In the genomic region with DNA sequence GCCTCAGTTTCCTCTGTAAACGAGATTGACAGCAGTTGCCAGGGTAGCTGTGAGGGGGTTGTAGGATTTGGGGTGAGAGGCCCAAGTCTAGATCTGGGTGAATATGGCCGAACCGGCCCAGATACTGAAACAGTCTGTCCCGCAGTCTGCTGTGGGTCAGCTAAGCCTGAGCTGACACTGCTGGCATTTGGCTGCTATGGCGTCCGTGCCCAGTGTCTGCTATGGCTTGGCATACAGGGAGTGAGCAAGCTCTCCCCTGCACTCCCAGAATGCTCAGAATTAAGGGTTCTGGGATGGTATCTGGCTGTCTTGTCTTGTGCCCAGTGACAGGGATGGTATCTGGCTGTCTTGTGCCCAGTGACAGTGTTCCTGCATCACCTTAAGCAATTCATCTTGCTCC, we compare ENCODE assay signal across 16 mouse cellular contexts. TPM values are rescaled to one million over a fixed set of nuclear protein-coding genes. Genes with fewer than 3 reads are reported as not detected.
DNase-seq lines count a peak whose midpoint lies in the region; ATAC-seq and TF ChIP-seq lines count a peak whose summit lies in the region.
"Had no signal": no experiment of that assay in that cellular context is flagged by ENCODE, and none has a peak within 500 bp of the region (broad histone marks: within the 10 kb centered on the region; RNA-seq: fewer than 3 reads in every experiment).

No protein-coding gene starts in this region.

- 89% methylated on average over 6 of the region's 6 CpGs for WGBS in hindbrain, embryonic 11.5 days
- WGBS in midbrain, embryonic 13.5 days = 90% methylated on average over 6 of the region's 6 CpGs

- H3K4me3 ChIP-seq in layer of hippocampus, adult 2 months = no peak overlapping the region
- no peak overlapping the region for H3K4me3 ChIP-seq in hindbrain, embryonic 11.5 days (ENCODE audit: low read depth, low read length)
- no peak overlapping the region for H3K4me3 ChIP-seq in midbrain, embryonic 13.5 days (replicated peaks)
- H3K4me3 ChIP-seq: limb, embryonic 10.5 days; liver, embryonic 13.5 days had no signal

- peaks cover 54% of the 10 kb centered on the region for H3K4me1 ChIP-seq in hindbrain, embryonic 11.5 days (replicated peaks; ENCODE audit: control insufficient read depth, insufficient read depth, low read length)
- peaks cover 100% of the 10 kb centered on the region for H3K4me1 ChIP-seq in midbrain, embryonic 13.5 days (replicated peaks)

- H3K9me3 ChIP-seq in hindbrain, embryonic 11.5 days (ENCODE audit: control insufficient read depth, low read length) = no peaks in the 10 kb centered on the region
- no peaks in the 10 kb centered on the region for H3K9me3 ChIP-seq in midbrain, embryonic 13.5 days
- H3K9me3 ChIP-seq: G1E; limb, embryonic 10.5 days; liver, embryonic 13.5 days had no signal

- H3K4me2 ChIP-seq in hindbrain, embryonic 11.5 days (replicated peaks; ENCODE audit: low read depth, low read length) = no peak overlapping the region
- H3K4me2 ChIP-seq in midbrain, embryonic 13.5 days (replicated peaks) = no peak overlapping the region
- H3K4me2 ChIP-seq: liver, embryonic 13.5 days had no signal

- ATAC-seq in hindbrain, embryonic 11.5 days (ENCODE audit: low FRiP score) = no peak
- no peak for ATAC-seq in midbrain, embryonic 13.5 days
- ATAC-seq in CD4-positive, CD25-positive, alpha-beta regulatory T cell, adult 4 months = no peak
- ATAC-seq: intestine, embryonic 16.5 days had no signal

- no peaks in the 10 kb centered on the region for H3K36me3 ChIP-seq in hindbrain, embryonic 11.5 days (ENCODE audit: control insufficient read depth, insufficient read depth, low read length)
- H3K36me3 ChIP-seq in midbrain, embryonic 13.5 days = no peaks in the 10 kb centered on the region

- H3K9ac ChIP-seq in hindbrain, embryonic 11.5 days (ENCODE audit: low read depth, low read length) = no peak overlapping the region
- H3K9ac ChIP-seq in midbrain, embryonic 13.5 days (replicated peaks) = peak overlapping the region; percentile 55
- H3K9ac ChIP-seq: liver, embryonic 13.5 days had no signal

- no peak for DNase-seq in layer of hippocampus, adult 2 months (ENCODE audit: low spot score in 2 of 2)
- no peak for DNase-seq in layer of hippocampus, adult 9-10 months (ENCODE audit: low spot score)
- DNase-seq in hindbrain, embryonic 11.5 days (ENCODE audit: low spot score) = no peak
- no peak for DNase-seq in gastrocnemius, postnatal 14 days
- no peak for DNase-seq in heart, adult 8-10 months (ENCODE audit: low spot score)
- DNase-seq: adrenal gland, postnatal 14 days; heart, adult 18-20 months; heart, postnatal 10 days; kidney, postnatal 14 days; layer of hippocampus, postnatal 36 days; liver, embryonic 13.5 days had no signal

- 0 out of 2 replicates have a peak overlapping the region, but pooled peaks have one; percentile 11 for H3K27ac ChIP-seq in layer of hippocampus, adult 2 months
- H3K27ac ChIP-seq in hindbrain, embryonic 11.5 days (ENCODE audit: low read depth, low read length) = peak overlapping the region; percentile 63; the same call in 1 of the 2 replicates
- peak overlapping the region; percentile 87 for H3K27ac ChIP-seq in midbrain, embryonic 13.5 days
- H3K27ac ChIP-seq: limb, embryonic 10.5 days; liver, embryonic 13.5 days had no signal

- no peak for TF ChIP-seq CTCF in layer of hippocampus, adult 2 months (conservative IDR thresholded peaks at IDR 0.05)

- H3K27me3 ChIP-seq in hindbrain, embryonic 11.5 days (ENCODE audit: control insufficient read depth, insufficient read depth, low read length) = no peaks in the 10 kb centered on the region
- H3K27me3 ChIP-seq in midbrain, embryonic 13.5 days = no peaks in the 10 kb centered on the region
- H3K27me3 ChIP-seq: liver, embryonic 13.5 days had no signal

- intact Hi-C loops in gastrocnemius, postnatal 14 days (cut with DNase I; ENCODE audit: low total_unique reads) = no loop called here

RNA-seq across cellular contexts. Expression of a gene that starts 29.6 kb away (rescaled TPM):
- 10 to 100 TPM; 84.3 to 98.5 TPM for total RNA-seq in layer of hippocampus, adult 2 months (2021)
- polyA plus RNA-seq in hindbrain, embryonic 11.5 days (2014; fragmentation: Nextera tagmentation; extraction: Ambion mirVana) = 22.6 and 24.9 TPM in 2 replicates
- polyA plus RNA-seq in midbrain, embryonic 13.5 days (2015; fragmentation: Nextera tagmentation; extraction: Ambion mirVana) = 39.2 and 50.0 TPM in 2 replicates
- under 1 TPM; 0.25 to 0.51 TPM for total RNA-seq in gastrocnemius, postnatal 14 days (2021)
- under 1 TPM; 0.94 to 0.96 TPM for polyA plus RNA-seq in CD4-positive, CD25-positive, alpha-beta regulatory T cell, adult 4 months (2017; shearing (Covaris generic))
- 1 to 10 TPM in 2 of 4 experiments, under 1 TPM in 2; 0.41 to 1.3 (median 1.1) TPM for total RNA-seq in heart, adult 8-10 months (2022)

RNA-seq across cellular contexts. Expression of a gene that starts 47.9 kb away (rescaled TPM):
- total RNA-seq in layer of hippocampus, adult 2 months (2021) = 10 to 100 TPM; 35.4 to 40.0 TPM
- 224 and 249 TPM in 2 replicates for polyA plus RNA-seq in hindbrain, embryonic 11.5 days (2014; fragmentation: Nextera tagmentation; extraction: Ambion mirVana)
- polyA plus RNA-seq in midbrain, embryonic 13.5 days (2015; fragmentation: Nextera tagmentation; extraction: Ambion mirVana) = 167 and 169 TPM in 2 replicates
- total RNA-seq in gastrocnemius, postnatal 14 days (2021) = 10 to 100 TPM; 25.9 to 33.0 TPM
- polyA plus RNA-seq in CD4-positive, CD25-positive, alpha-beta regulatory T cell, adult 4 months (2017; shearing (Covaris generic)) = 100 to 1,000 TPM; 109 to 118 TPM
- total RNA-seq in heart, adult 8-10 months (2022) = 10 to 100 TPM; 39.3 to 42.4 (median 41.4) TPM

RNA-seq across cellular contexts. Expression of a gene that starts 57.9 kb away (rescaled TPM):
- total RNA-seq in layer of hippocampus, adult 2 months (2021) = 10 to 100 TPM; 69.2 to 74.3 TPM
- 118 and 135 TPM in 2 replicates for polyA plus RNA-seq in hindbrain, embryonic 11.5 days (2014; fragmentation: Nextera tagmentation; extraction: Ambion mirVana)
- 106 and 108 TPM in 2 replicates for polyA plus RNA-seq in midbrain, embryonic 13.5 days (2015; fragmentation: Nextera tagmentation; extraction: Ambion mirVana)
- 10 to 100 TPM; 52.8 to 60.5 TPM for total RNA-seq in gastrocnemius, postnatal 14 days (2021)
- 10 to 100 TPM; 51.0 to 63.0 TPM for polyA plus RNA-seq in CD4-positive, CD25-positive, alpha-beta regulatory T cell, adult 4 months (2017; shearing (Covaris generic))
- 10 to 100 TPM; 46.1 to 56.8 (median 50.3) TPM for total RNA-seq in heart, adult 8-10 months (2022)

Comparison
In these comparisons a context has a peak if more than half of its experiments do, and no peak if none do; other contexts are left out.
1. H3K27ac ChIP-seq: peak in every context shown above with its lines; median percentile 87 in midbrain, embryonic 13.5 days; 63 in hindbrain, embryonic 11.5 days; 11 in layer of hippocampus, adult 2 months.
2. RNA of a gene that starts 29.6 kb away (total RNA-seq): 84.3 to 98.5 TPM in layer of hippocampus, adult 2 months; 0.41 to 1.3 TPM in heart, adult 8-10 months and 0.25 to 0.51 TPM in gastrocnemius, postnatal 14 days; every median in the first group is over 10 times any median in the second.